Mouse (Mus musculus) liver, embryonic 14.5 days (tissue): ENCODE data around the gene Ufc1. TPM values are rescaled to one million over a fixed set of nuclear protein-coding genes. Genes with fewer than 3 reads are reported as not detected.

Experiments used
- ATAC-seq: fragments of 200-750 bp; cut with Nextera tagmentation; 2 replicates; pipeline ENCODE4 v1.8.0; 2017; ENCODE audit warnings: moderate number of reproducible peaks, mild to moderate bottlenecking, moderate library complexity; ENCODE audit not compliant: insufficient read depth
- DNase-seq, 3 experiments: peaks; one replicate each; pipeline ENCODE4 v3.0.0-alpha.2; 2012 to 2013; ENCODE audit warnings: low read depth in 3 of 3, low spot score in 3 of 3
- H3K27ac ChIP-seq: fragments of 300-500 bp; sonication (generic); 2 replicates; pipeline ENCODE4 v1.5.1; 2014; ENCODE audit warnings: moderate library complexity, mild to moderate bottlenecking, control low read depth, inconsistent platforms
- H3K27me3 ChIP-seq: fragments of 300-500 bp; sonication (generic); 2 replicates; pipeline ENCODE4 v1.6.1; 2014; ENCODE audit warnings: mild to moderate bottlenecking, low read length, moderate library complexity; ENCODE audit not compliant: control insufficient read depth, insufficient read depth
- H3K36me3 ChIP-seq: fragments of 300-500 bp; sonication (generic); replicated peaks from 2 replicates; pipeline ENCODE4 v1.6.1; 2014; ENCODE audit warnings: low read depth; ENCODE audit not compliant: control insufficient read depth, insufficient read depth
- H3K4me1 ChIP-seq, 2 experiments: fragments of 200-500 bp in 1 of 2; fragments of 300-500 bp in 1 of 2; sonication (generic) in 1 of 2; replicated peaks; 2 replicates each; pipeline ENCODE4 v1.6.1; 2012 to 2014; ENCODE audit warnings: antibody characterized with exemption in 1 of 2, inconsistent platforms in 1 of 2, low read length in 1 of 2; ENCODE audit not compliant: control insufficient read depth in 2 of 2, insufficient read depth in 2 of 2
- H3K4me2 ChIP-seq: fragments of 300-500 bp; sonication (generic); 2 replicates; pipeline ENCODE4 v1.6.1; 2014; ENCODE audit warnings: low read depth, mild to moderate bottlenecking, control low read depth, moderate library complexity
- H3K4me3 ChIP-seq, 2 experiments: fragments of 200-500 bp in 1 of 2; fragments of 300-500 bp in 1 of 2; sonication (generic) in 1 of 2; 2 replicates each; pipeline ENCODE4 v1.5.1; 2012 to 2014; ENCODE audit warnings: low read depth in 2 of 2, low read length in 2 of 2, mild to moderate bottlenecking in 2 of 2, control low read depth in 1 of 2, inconsistent platforms in 1 of 2, moderate library complexity in 1 of 2; ENCODE audit not compliant: insufficient read depth in 1 of 2
- H3K9ac ChIP-seq: fragments of 300-500 bp; sonication (generic); replicated peaks from 2 replicates; pipeline ENCODE4 v1.6.1; 2014; ENCODE audit warnings: mild to moderate bottlenecking, control low read depth, moderate library complexity
- H3K9me3 ChIP-seq: fragments of 300-500 bp; sonication (generic); 2 replicates; pipeline ENCODE4 v1.6.1; 2016; ENCODE audit warnings: low read length, mixed read lengths; ENCODE audit not compliant: control insufficient read depth
- CTCF ChIP-seq: IDR thresholded peaks from 2 replicates; pipeline ENCODE4 v1.5.1; 2016; ENCODE audit warnings: antibody characterized with exemption, low read depth, control low read depth
- EP300 ChIP-seq: IDR thresholded peaks from 2 replicates; pipeline ENCODE4 v1.6.1; 2016; ENCODE audit warnings: antibody characterized with exemption, low read depth
- WGBS: fragments of 180-500 bp; shearing (Covaris S2); extraction: QIAGEN DNeasy Blood & Tissue Kit; methylation state at CpG from one replicate; pipeline ENCODE4 v1.1.7; 2014; ENCODE audit not compliant: insufficient replicate concordance; 5-methylcytosine and 5-hydroxymethylcytosine counted together
- polyA plus RNA-seq, 2 experiments: library from polyadenylated mRNA; depleted of rRNA in 1 of 2; stranded (reverse) in 1 of 2; unstranded in 1 of 2; fragments of >200 nt; fragmentation: Nextera tagmentation in 1 of 2; extraction: Ambion mirVana in 1 of 2; gene quantifications; 2 replicates each; pipeline versions ENCODE4 v1.2.1 to v1.2.3; 2012 to 2014

The Ufc1 gene
- polyA plus RNA-seq, 2 experiments = 23.3 to 45.8 TPM

GRCm38 (mm10) chr1:171276110-171276748, 18.6 kb downstream of the Ufc1 start:
- no peak for ATAC-seq
- Histone ChIP-seq H3K4me1 (peaks cover 11 to 15% of the 10 kb centered on the region in 2 experiments), H3K9ac (no peak overlapping the region), H3K36me3 (peaks cover 76% of the 10 kb centered on the region), H3K27ac (no peak overlapping the region), H3K4me2 (no peak overlapping the region), H3K27me3 (no peaks in the 10 kb centered on the region), H3K9me3 (no peaks in the 10 kb centered on the region), H3K4me3 (no peak overlapping the region)
- DNase-seq = no peak
- TF ChIP-seq EP300 = no peak
- 90% methylated on average over 14 of the region's 14 CpGs for WGBS

GRCm38 (mm10) chr1:171275144-171275734, 19.6 kb downstream of the Ufc1 start:
- Histone ChIP-seq H3K4me1 (peaks cover 16 to 18% of the 10 kb centered on the region in 2 experiments), H3K27ac (no peak overlapping the region; the same call in 1 of the 2 replicates), H3K4me2 (no peak overlapping the region)

GRCm38 (mm10) chr1:171274171-171274570, 20.7 kb downstream of the Ufc1 start:
- Histone ChIP-seq H3K36me3 (peaks cover 68% of the 10 kb centered on the region), H3K27ac (no peak overlapping the region), H3K4me1 (peaks cover 21 to 23% of the 10 kb centered on the region in 2 experiments)

More at GRCm38 (mm10) chr1:171275144-171275734, 19.6 kb downstream of the Ufc1 start:
- no peak for TF ChIP-seq EP300
- TF ChIP-seq CTCF = no peak
- ATAC-seq = no peak
- Histone ChIP-seq H3K36me3 (peaks cover 76% of the 10 kb centered on the region), H3K9me3 (no peaks in the 10 kb centered on the region), H3K27me3 (no peaks in the 10 kb centered on the region), H3K4me3 (no peak overlapping the region), H3K9ac (no peak overlapping the region)
- WGBS = 87% methylated on average over 11 of the region's 11 CpGs
- DNase-seq = no peak

GRCm38 (mm10) chr1:171272086-171272485, 22.7 kb downstream of the Ufc1 start:
- Histone ChIP-seq H3K27ac (peak overlapping the region; percentile 1), H3K36me3 (peaks cover 47% of the 10 kb centered on the region), H3K4me3 (peak overlapping the region in 1 of 2 experiments; percentile 67; a peak in 1 of 4 replicates), H3K4me1 (peaks cover 17 to 19% of the 10 kb centered on the region in 2 experiments), H3K27me3 (no peaks in the 10 kb centered on the region), H3K4me2 (peak overlapping the region; percentile 89), H3K9ac (no peak overlapping the region; the same call in 1 of the 2 replicates), H3K9me3 (no peaks in the 10 kb centered on the region)
- DNase-seq (no peak), ATAC-seq (no peak)
- TF ChIP-seq CTCF (no peak), EP300 (no peak)
- 55% methylated on average over 3 of the region's 3 CpGs for WGBS

More at GRCm38 (mm10) chr1:171274171-171274570, 20.7 kb downstream of the Ufc1 start:
- TF ChIP-seq CTCF (no peak), EP300 (0 out of 2 replicates have a peak, but pooled peaks have one; percentile 2)
- Histone ChIP-seq H3K4me3 (no peak overlapping the region), H3K9me3 (no peaks in the 10 kb centered on the region), H3K9ac (no peak overlapping the region), H3K4me2 (no peak overlapping the region), H3K27me3 (no peaks in the 10 kb centered on the region)
- 89% methylated on average over 12 of the region's 12 CpGs for WGBS
- ATAC-seq (no peak), DNase-seq (no peak)

GRCm38 (mm10) chr1:171271622-171272021, 23.2 kb downstream of the Ufc1 start:
- Histone ChIP-seq H3K27me3 (no peaks in the 10 kb centered on the region), H3K9me3 (no peaks in the 10 kb centered on the region), H3K4me3 (peak overlapping the region; percentile 28 to 67), H3K36me3 (peaks cover 43% of the 10 kb centered on the region), H3K27ac (peak overlapping the region; percentile 1), H3K4me2 (peak overlapping the region; percentile 89), H3K9ac (peak overlapping the region; percentile 80), H3K4me1 (peaks cover 17 to 20% of the 10 kb centered on the region in 2 experiments)
- 49% methylated on average over 10 of the region's 10 CpGs for WGBS
- DNase-seq (no peak), ATAC-seq (no peak)
- TF ChIP-seq EP300 = no peak
- no peak; the same call in 1 of the 2 replicates for TF ChIP-seq CTCF
